Mouse (Mus musculus): ENCODE results near the gene Cbln3.

DNA sequence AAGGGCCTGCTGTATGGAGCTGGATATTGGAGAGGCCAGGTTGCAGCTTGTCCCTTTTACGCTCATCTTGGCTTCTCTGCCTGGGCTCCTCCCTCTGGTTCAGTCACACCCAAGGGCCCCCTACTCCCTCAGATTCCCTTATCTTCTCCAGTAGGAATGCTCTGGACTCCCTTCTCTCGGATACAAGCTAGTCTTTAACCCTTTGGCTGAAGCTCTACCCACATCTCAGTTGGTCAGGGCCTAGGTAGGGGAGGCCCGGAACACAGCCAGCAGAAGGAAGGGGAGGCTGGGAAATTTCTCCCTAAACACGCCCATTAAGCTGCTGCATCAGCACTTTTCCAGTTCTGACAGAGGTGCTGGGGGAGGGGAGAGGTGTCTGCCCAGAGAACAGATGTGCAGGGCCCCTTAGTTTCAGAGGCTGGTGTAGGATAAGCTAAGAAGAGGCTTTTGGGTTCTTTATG lies 29.1 kb downstream of the Cbln3 start:
- TF ChIP-seq CTCF (IDR thresholded peaks at IDR 0.05): no peak
- no peak; the same call in 1 of the 2 replicates for TF ChIP-seq EP300 (IDR thresholded peaks at IDR 0.05)
